Mouse (Mus musculus): ENCODE results near the gene Ptpn11.
A peak's percentile ranks its signal among the peaks of the same experiment; 100 is the strongest.
"Not testable (repeated sequence)": the region's sequence is repeated elsewhere in the genome, so short reads cannot be mapped to it uniquely, and the experiment has no call there.

The Ptpn11 gene

GRCm38 (mm10) chr5:121190836-121191583 is at the start of gene Ptpn11:
Ptpn11 (minus strand) TSS chr5:121191397.
- peak; percentile 87 for DNase-seq

GRCm38 (mm10) chr5:121239846-121240245 is 48.6 kb upstream of the Ptpn11 start:
- DNase-seq, result no peak

GRCm38 (mm10) chr5:121238208-121238607 is 47.0 kb upstream of the Ptpn11 start:
- DNase-seq, result no peak

- DNase-seq, result no peak
Observed at GRCm38 (mm10) chr5:121236171-121236570, 45.0 kb upstream of the Ptpn11 start.

- DNase-seq, result no peak
Observed at GRCm38 (mm10) chr5:121233726-121234125, 42.5 kb upstream of the Ptpn11 start.

GRCm38 (mm10) chr5:121232789-121233188 is 41.6 kb upstream of the Ptpn11 start:
- DNase-seq, result no peak

GRCm38 (mm10) chr5:121230811-121231210 is 39.6 kb upstream of the Ptpn11 start:
- DNase-seq, result no peak

- DNase-seq, result no peak
Observed at GRCm38 (mm10) chr5:121229182-121229581, 38.0 kb upstream of the Ptpn11 start.

- DNase-seq, result not testable (repeated sequence)
Observed at GRCm38 (mm10) chr5:121227330-121227729, 36.1 kb upstream of the Ptpn11 start.

- DNase-seq, result no peak
Observed at GRCm38 (mm10) chr5:121226845-121227244, 35.6 kb upstream of the Ptpn11 start.

GRCm38 (mm10) chr5:121226406-121226805 is 35.2 kb upstream of the Ptpn11 start:
- DNase-seq, result no peak

GRCm38 (mm10) chr5:121225854-121226253 is 34.7 kb upstream of the Ptpn11 start:
- no peak for DNase-seq

- no peak for DNase-seq
Observed at GRCm38 (mm10) chr5:121224856-121225255, 33.7 kb upstream of the Ptpn11 start.

- not testable (repeated sequence) for DNase-seq
Observed at GRCm38 (mm10) chr5:121224020-121224419, 32.8 kb upstream of the Ptpn11 start.

GRCm38 (mm10) chr5:121221328-121221850 is 30.2 kb upstream of the Ptpn11 start:
- DNase-seq, result peak; percentile 16

- DNase-seq, result peak; percentile 75
Observed at GRCm38 (mm10) chr5:121220732-121221301, 29.6 kb upstream of the Ptpn11 start.

GRCm38 (mm10) chr5:121219980-121220731 is 29.0 kb upstream of the Ptpn11 start, which contains the start of gene Hectd4:
Hectd4 (plus strand) TSS chr5:121220219.
- DNase-seq, result peak; percentile 100

GRCm38 (mm10) chr5:121219190-121219589 is 28.0 kb upstream of the Ptpn11 start:
- DNase-seq, result no peak

- no peak for DNase-seq
Observed at GRCm38 (mm10) chr5:121217313-121217634, 26.1 kb upstream of the Ptpn11 start.

- DNase-seq, result not testable (repeated sequence)
Observed at GRCm38 (mm10) chr5:121216584-121217312, 25.6 kb upstream of the Ptpn11 start.

GRCm38 (mm10) chr5:121216126-121216446 is 24.9 kb upstream of the Ptpn11 start:
- no peak for DNase-seq

- peak; percentile 59 for DNase-seq
Observed at GRCm38 (mm10) chr5:121215380-121216125, 24.4 kb upstream of the Ptpn11 start.
